Mouse (Mus musculus) cerebellum, adult (tissue): ENCODE measurements around the gene Nrbf2.

Experiments
- ATAC-seq: cut with Nextera tagmentation; 2 replicates; pipeline ENCODE4 v1.9.2; 2017; ENCODE audit warnings: mild to moderate bottlenecking, moderate library complexity, mixed read lengths; ENCODE audit not compliant: insufficient number of reproducible peaks, low FRiP score, low TSS enrichment

Gene Nrbf2

DNA sequence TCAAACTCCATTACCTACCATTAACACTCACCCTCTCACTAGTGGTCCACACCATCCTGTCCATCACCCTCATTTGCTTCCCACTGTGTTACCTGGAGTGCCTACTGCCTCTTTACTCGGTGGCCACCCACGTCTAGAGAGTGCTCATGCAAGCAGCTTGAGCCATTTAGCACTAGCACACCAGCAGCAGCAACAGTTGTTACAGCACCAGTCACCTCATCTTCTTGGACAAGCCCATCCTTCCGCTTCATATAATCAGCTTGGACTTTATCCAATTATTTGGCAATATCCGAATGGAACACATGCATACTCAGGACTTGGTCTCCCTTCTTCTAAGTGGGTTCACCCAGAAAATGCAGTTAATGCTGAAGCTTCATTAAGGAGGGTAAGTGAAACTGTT lies 64.9 kb downstream of the Nrbf2 start:
- no peak for ATAC-seq

DNA sequence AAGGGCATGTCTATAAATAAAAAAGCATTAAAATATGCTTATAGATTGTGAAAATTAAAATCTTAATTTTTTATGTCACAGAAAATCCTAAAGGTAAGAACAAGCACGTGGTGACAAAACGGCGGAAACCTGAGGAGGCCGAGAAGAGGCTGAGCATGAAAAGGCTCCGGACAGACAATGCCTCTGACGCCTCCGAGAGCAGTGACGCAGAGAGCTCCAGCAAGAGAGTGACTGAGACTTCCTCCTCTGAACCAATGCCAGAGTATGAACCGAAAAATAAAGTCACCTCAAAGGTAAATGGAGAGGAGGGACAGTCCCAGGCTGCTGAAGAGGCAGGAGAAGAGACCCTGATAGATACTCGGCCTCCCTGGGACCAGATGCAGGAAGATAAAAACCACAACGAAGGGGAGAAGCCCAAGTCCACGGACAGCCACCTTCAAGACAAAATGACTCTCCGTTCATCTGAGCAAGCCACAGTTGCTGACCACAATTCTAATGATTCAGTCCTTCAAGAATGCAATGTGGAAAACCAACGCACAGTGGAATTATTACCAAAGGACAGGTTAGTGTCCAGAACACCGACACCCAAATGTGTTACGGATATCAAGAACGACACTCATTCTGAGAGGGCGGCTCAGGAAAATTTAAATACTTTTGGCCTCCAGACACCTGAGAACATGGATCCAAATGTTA lies 66.1 kb downstream of the Nrbf2 start:
- no peak for ATAC-seq

DNA sequence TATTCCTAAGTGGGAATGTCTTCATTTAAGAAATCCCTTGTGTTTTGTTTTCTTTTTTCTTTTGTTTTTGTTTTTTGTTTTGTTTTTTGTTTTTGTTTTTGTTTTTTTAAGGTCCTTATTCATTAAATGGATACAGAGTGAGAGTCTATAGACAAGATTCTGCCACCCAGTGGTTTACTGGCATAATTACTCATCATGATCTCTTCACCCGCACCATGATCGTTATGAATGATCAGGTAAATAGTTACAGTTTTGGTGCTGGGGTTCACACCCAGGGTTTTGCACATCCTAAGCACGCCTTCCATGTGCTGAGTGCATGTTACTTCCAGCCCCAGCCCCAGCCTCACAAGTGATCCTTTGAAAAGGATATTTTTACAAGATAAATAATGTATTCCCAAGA lies 68.2 kb downstream of the Nrbf2 start:
- no peak for ATAC-seq
